Mouse (Mus musculus) thymus, adult 2 months (tissue): Measurements from ENCODE around the gene Borcs5.

ENCODE experiments used
- CTCF ChIP-seq: fragments of 200-500 bp; IDR thresholded peaks from 2 replicates; pipeline ENCODE4 v1.5.1; 2012; ENCODE audit warnings: mild to moderate bottlenecking, control low read depth, low read length, moderate library complexity, borderline replicate concordance; ENCODE audit not compliant: control insufficient read depth, poor library complexity, insufficient read depth; ENCODE audit errors: extremely low read depth
- POLR2A ChIP-seq: fragments of 200-500 bp; IDR thresholded peaks from 2 replicates; pipeline ENCODE4 v1.6.1; 2012; ENCODE audit warnings: mild to moderate bottlenecking, low read length, control low read depth, moderate library complexity; ENCODE audit not compliant: control insufficient read depth, poor library complexity, insufficient read depth; ENCODE audit errors: extremely low read depth

GRCm38 (mm10) chr6:134678037-134678436 lies 38.7 kb downstream of the Borcs5 start:
- TF ChIP-seq CTCF, result no peak
- no peak for TF ChIP-seq POLR2A
